In genomic region chr4:59328821-59329220, GRCm38 (mm10) we compare ENCODE assay signal across 15 mouse cellular contexts.
"Had no signal": no experiment of that assay in that cellular context is flagged by ENCODE, and none has a peak within 500 bp of the region (broad histone marks: within the 10 kb centered on the region; RNA-seq: fewer than 3 reads in every experiment).

No protein-coding gene starts in this region.

- H3K27ac ChIP-seq: kidney, postnatal 0 days; layer of hippocampus, adult 2 months; liver, embryonic 13.5 days; stomach, postnatal 0 days had no signal

- H3K9me3 ChIP-seq: liver, embryonic 13.5 days had no signal

- H3K4me3 ChIP-seq: layer of hippocampus, adult 2 months; liver, embryonic 13.5 days had no signal

- H3K27me3 ChIP-seq: liver, embryonic 13.5 days had no signal

- DNase-seq: kidney, adult 2 months; kidney, postnatal 25 days; layer of hippocampus, adult 9-11 months; liver, embryonic 13.5 days; lung, adult 2 months; lung, postnatal 14 days; lung, postnatal 4 days; midbrain, embryonic 14.5 days; thymus, adult 18-20 months; thymus, postnatal 36 days had no signal

- H3K4me2 ChIP-seq: liver, embryonic 13.5 days; midbrain, embryonic 11.5 days had no signal

- ATAC-seq: intestine, postnatal 0 days had no signal

- H3K9ac ChIP-seq: liver, embryonic 13.5 days had no signal
